Mouse (Mus musculus) hindbrain, postnatal 0 days (tissue): ENCODE data around the gene Ndufaf2. TPM values are rescaled to one million over a fixed set of nuclear protein-coding genes. Genes with fewer than 3 reads are reported as not detected.

ENCODE experiments used
- ATAC-seq: fragments of 200-750 bp; cut with Nextera tagmentation; 2 replicates; pipeline ENCODE4 v1.8.0; 2017; ENCODE audit warnings: mild to moderate bottlenecking, moderate TSS enrichment, moderate library complexity
- DNase-seq: peaks from one replicate; pipeline ENCODE4 v3.0.0-alpha.2; 2015; ENCODE audit warnings: low spot score
- H3K27ac ChIP-seq: fragments of 300-500 bp; sonication (generic); 2 replicates; pipeline ENCODE4 v1.5.1; 2014; ENCODE audit warnings: mild to moderate bottlenecking
- H3K27me3 ChIP-seq: fragments of 300-500 bp; sonication (generic); 2 replicates; pipeline ENCODE4 v1.6.1; 2014; ENCODE audit warnings: low read length, mixed read lengths; ENCODE audit not compliant: insufficient read depth
- H3K36me3 ChIP-seq: fragments of 300-500 bp; sonication (generic); 2 replicates; pipeline ENCODE4 v1.6.1; 2014; ENCODE audit warnings: low read length, mixed read lengths; ENCODE audit not compliant: insufficient read depth
- H3K4me1 ChIP-seq: fragments of 300-500 bp; sonication (generic); 2 replicates; pipeline ENCODE4 v1.6.1; 2014; ENCODE audit warnings: antibody characterized with exemption, low read length, mixed read lengths; ENCODE audit not compliant: insufficient read depth
- H3K4me2 ChIP-seq: fragments of 300-500 bp; sonication (generic); 2 replicates; pipeline ENCODE4 v1.6.1; 2014; ENCODE audit warnings: low read depth, mild to moderate bottlenecking, low read length, moderate library complexity, mixed read lengths
- H3K4me3 ChIP-seq: fragments of 300-500 bp; sonication (generic); 2 replicates; pipeline ENCODE4 v1.5.1; 2014; ENCODE audit warnings: low read length
- H3K9ac ChIP-seq: fragments of 300-500 bp; sonication (generic); replicated peaks from 2 replicates; pipeline ENCODE4 v1.6.1; 2014; ENCODE audit warnings: mild to moderate bottlenecking, low read length, moderate library complexity, mixed read lengths
- H3K9me3 ChIP-seq: fragments of 300-500 bp; sonication (generic); 2 replicates; pipeline ENCODE4 v1.6.1; 2016; ENCODE audit warnings: low read length, mixed read lengths
- CTCF ChIP-seq: IDR thresholded peaks from 2 replicates; pipeline ENCODE4 v1.5.1; 2016; ENCODE audit warnings: antibody characterized with exemption, control low read depth, low read depth
- WGBS: fragments of 180-500 bp; shearing (Covaris S2); extraction: QIAGEN DNeasy Blood & Tissue Kit; methylation state at CpG from one replicate; pipeline ENCODE4 v1.1.7; 2014; 5-methylcytosine and 5-hydroxymethylcytosine counted together
- polyA plus RNA-seq: library from polyadenylated mRNA; unstranded; fragments of >200 nt; fragmentation: Nextera tagmentation; extraction: Ambion mirVana; gene quantifications from 2 replicates; pipeline ENCODE4 v1.2.1, GENCODE M21; 2015
- total RNA-seq: library from RNA; depleted of rRNA; stranded (reverse); fragments of >200 nt; gene quantifications from 2 replicates; pipeline ENCODE4 v1.2.3, GENCODE M21; 2014

Ndufaf2 gene
- total and polyA plus RNA-seq, 2 experiments from 2014 or later, result 8.2 to 74.9 TPM

- H3K4me1 ChIP-seq, result peaks cover 10% of the 10 kb centered on the region
- H3K27ac ChIP-seq, result peak overlapping the region; percentile 84
- peak; percentile 22 for TF ChIP-seq CTCF
- DNase-seq (peak; percentile 56), ATAC-seq (peak; percentile 73)
- peak overlapping the region; percentile 73 for H3K4me2 ChIP-seq
- peak overlapping the region; percentile 76 for H3K9ac ChIP-seq
- WGBS, result under 1% methylated on average over 23 of the region's 23 CpGs
- no peaks in the 10 kb centered on the region for H3K27me3 ChIP-seq
- H3K9me3 ChIP-seq, result no peaks in the 10 kb centered on the region
- H3K36me3 ChIP-seq, result no peaks in the 10 kb centered on the region
- peak overlapping the region; percentile 88 for H3K4me3 ChIP-seq
Observed at GRCm38 (mm10) chr13:108043431-108044221, 114.8 kb downstream of the Ndufaf2 start.

DNA sequence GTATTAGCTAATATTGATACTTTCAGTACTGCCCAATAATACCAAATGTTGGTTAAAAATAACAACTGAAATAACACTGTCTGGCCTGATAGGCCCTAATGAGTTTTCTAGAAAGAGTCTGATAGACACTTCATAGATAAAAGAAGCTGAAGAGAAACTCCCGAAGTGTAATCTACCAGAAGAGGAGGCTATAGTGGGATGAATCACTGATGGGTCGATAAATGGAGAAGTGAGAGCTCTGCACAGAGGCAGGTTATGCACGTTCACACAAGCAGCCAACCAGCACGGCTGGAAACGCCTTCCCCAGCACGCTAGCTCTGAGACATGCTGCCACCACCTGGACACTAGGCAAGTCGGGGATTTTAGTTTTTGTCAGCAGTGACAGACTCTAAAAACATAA lies 117.1 kb downstream of the Ndufaf2 start:
- Histone ChIP-seq H3K4me2 (peak overlapping the region; percentile 27; the same call in 1 of the 2 replicates), H3K27ac (no peak overlapping the region), H3K4me1 (peaks cover 10% of the 10 kb centered on the region), H3K9me3 (no peaks in the 10 kb centered on the region), H3K27me3 (no peaks in the 10 kb centered on the region), H3K4me3 (no peak overlapping the region), H3K9ac (no peak overlapping the region), H3K36me3 (no peaks in the 10 kb centered on the region)
- WGBS, result under 1% methylated on average over 7 of the region's 7 CpGs
- ATAC-seq (0 out of 2 replicates have a peak, but pooled peaks have one; percentile 43), DNase-seq (peak; percentile 87)
- TF ChIP-seq CTCF, result peak; percentile 79

- H3K27ac ChIP-seq, result no peak overlapping the region
- H3K36me3 ChIP-seq, result no peaks in the 10 kb centered on the region
- DNase-seq, result no peak
- H3K4me3 ChIP-seq, result no peak overlapping the region
- TF ChIP-seq CTCF, result no peak
- no peak for ATAC-seq
- no peaks in the 10 kb centered on the region for H3K9me3 ChIP-seq
- no peaks in the 10 kb centered on the region for H3K27me3 ChIP-seq
- no peak overlapping the region for H3K4me2 ChIP-seq
- H3K9ac ChIP-seq, result no peak overlapping the region
- H3K4me1 ChIP-seq, result peaks cover 10% of the 10 kb centered on the region
- 65% methylated on average over 3 of the region's 3 CpGs for WGBS
Observed at GRCm38 (mm10) chr13:108040451-108040850, 118.0 kb downstream of the Ndufaf2 start.

- no peak for TF ChIP-seq CTCF
- ATAC-seq, result no peak
- WGBS, result 82% methylated on average over 9 of the region's 9 CpGs
- Histone ChIP-seq H3K27ac (no peak overlapping the region), H3K4me3 (no peak overlapping the region), H3K9me3 (no peaks in the 10 kb centered on the region), H3K4me2 (no peak overlapping the region), H3K9ac (no peak overlapping the region), H3K4me1 (peaks cover 10% of the 10 kb centered on the region), H3K27me3 (no peaks in the 10 kb centered on the region), H3K36me3 (no peaks in the 10 kb centered on the region)
- no peak for DNase-seq
Observed at GRCm38 (mm10) chr13:108039902-108040301, 118.5 kb downstream of the Ndufaf2 start.

DNA sequence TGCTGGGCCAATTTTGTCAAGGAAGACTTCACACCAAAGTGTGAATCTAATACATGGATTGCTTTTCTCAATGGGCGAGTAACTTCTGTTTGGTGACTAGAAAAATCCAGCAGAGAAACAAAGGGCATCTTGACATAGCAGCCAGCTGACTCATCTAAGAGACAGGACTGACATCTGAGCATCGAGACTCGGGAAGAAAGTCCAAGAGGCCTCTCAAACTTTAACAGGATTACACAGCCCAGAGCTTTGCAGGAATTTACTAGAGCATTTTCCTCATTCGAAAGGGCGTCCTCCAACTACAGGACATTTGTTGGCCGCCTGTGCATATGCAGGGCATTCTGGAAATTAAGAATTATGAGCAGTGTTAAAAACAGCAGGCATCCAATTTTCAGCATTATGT lies 119.0 kb downstream of the Ndufaf2 start:
- no peaks in the 10 kb centered on the region for H3K27me3 ChIP-seq
- TF ChIP-seq CTCF, result no peak
- no peak overlapping the region for H3K4me2 ChIP-seq
- WGBS, result 54% methylated on average over 6 of the region's 6 CpGs
- peaks cover 10% of the 10 kb centered on the region for H3K4me1 ChIP-seq
- H3K27ac ChIP-seq, result no peak overlapping the region
- no peak for DNase-seq
- ATAC-seq, result no peak
- no peaks in the 10 kb centered on the region for H3K9me3 ChIP-seq
- no peak overlapping the region for H3K9ac ChIP-seq
- H3K4me3 ChIP-seq, result no peak overlapping the region
- H3K36me3 ChIP-seq, result no peaks in the 10 kb centered on the region

DNA sequence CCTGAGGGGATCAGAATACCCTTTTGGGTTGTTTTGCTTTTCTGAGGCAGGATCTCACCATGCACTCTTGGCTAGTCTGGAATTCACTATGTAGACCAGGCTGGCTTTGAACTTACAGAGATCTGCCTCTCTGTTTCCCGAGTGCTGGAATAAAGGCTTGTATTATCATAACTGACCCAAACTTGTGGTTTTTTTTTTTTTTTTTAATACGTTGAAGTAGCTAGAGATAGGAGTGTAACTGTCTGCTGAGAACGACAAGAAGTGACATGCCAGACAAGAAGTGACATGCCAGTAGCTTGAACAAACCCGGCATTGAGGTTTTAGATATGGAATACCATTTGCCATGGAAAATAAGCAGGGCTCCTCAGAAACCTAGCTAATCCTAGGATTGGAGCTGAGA lies 125.6 kb downstream of the Ndufaf2 start:
- Histone ChIP-seq H3K36me3 (no peaks in the 10 kb centered on the region), H3K4me3 (no peak overlapping the region), H3K9me3 (no peaks in the 10 kb centered on the region), H3K4me2 (no peak overlapping the region), H3K27me3 (no peaks in the 10 kb centered on the region), H3K4me1 (no peaks in the 10 kb centered on the region), H3K27ac (no peak overlapping the region), H3K9ac (no peak overlapping the region)
- TF ChIP-seq CTCF, result no peak
- ATAC-seq (no peak), DNase-seq (no peak)
- WGBS, result 95% methylated on average over 4 of the region's 4 CpGs

DNA sequence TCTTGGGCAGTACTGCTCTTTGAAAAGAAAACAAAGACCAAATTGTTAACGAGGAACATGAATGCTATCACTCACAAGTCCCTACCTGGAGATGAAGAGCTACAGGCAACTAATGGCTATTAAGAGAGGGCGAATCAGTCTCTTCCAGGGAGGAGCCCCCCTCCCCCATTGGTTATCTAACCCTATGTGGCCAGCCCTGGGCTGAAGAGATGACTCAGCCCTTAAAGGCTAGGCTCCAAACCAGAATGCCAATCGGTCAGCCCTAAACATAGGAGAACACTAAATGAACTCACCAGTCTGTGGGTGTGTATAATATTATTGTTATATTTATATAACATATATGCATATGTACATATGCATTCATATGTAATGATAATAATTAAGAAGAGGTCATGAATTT lies 132.6 kb downstream of the Ndufaf2 start:
- Histone ChIP-seq H3K4me3 (no peak overlapping the region), H3K27me3 (no peaks in the 10 kb centered on the region), H3K9ac (no peak overlapping the region), H3K4me1 (no peaks in the 10 kb centered on the region), H3K36me3 (no peaks in the 10 kb centered on the region), H3K9me3 (no peaks in the 10 kb centered on the region), H3K4me2 (no peak overlapping the region), H3K27ac (no peak overlapping the region)
- DNase-seq (no peak), ATAC-seq (no peak)
- no peak for TF ChIP-seq CTCF
- WGBS, result 78% methylated on average over 3 of the region's 3 CpGs
